Mouse (Mus musculus) embryonic fibroblast, embryonic 13.5 days (primary cell): ENCODE data around the gene Strn.

ENCODE experiments used
- CTCF ChIP-seq: IDR thresholded peaks from 2 replicates; pipeline ENCODE4 v1.5.1; 2011; ENCODE audit warnings: mild to moderate bottlenecking, control low read depth, low read length, moderate library complexity, borderline replicate concordance; ENCODE audit not compliant: insufficient read depth
- POLR2A ChIP-seq: IDR thresholded peaks from 2 replicates; pipeline ENCODE4 v1.6.1; 2011; ENCODE audit warnings: low read depth, mild to moderate bottlenecking, control low read depth, low read length, moderate library complexity

DNA sequence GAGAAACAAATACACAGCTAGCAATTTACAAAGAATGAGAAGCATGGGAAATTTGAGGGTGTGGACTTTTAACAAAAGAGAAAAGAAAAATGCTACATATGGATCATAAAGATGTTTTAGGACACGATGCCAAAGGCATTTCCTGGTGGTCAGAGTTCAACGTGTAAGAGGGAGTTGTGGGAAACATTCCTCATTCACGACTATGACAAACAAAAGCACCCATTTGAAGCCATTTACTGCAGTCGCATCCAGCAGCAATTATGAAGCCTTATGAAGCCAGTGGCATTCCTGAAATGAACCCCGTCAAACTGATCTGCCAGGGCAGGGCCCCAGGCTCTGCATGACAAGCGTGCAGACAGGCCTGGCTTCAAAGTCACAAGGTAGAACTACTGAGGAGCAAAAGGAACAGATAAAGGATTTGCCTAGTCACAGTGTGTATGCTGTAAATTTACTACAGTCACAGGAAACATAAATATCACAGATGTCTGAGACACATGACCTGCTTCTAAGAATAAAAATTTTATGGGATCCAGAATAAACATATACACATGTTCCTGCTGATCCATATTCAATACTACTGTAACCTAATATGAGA is 12.4 kb downstream of the Strn start:
- TF ChIP-seq CTCF (no peak), POLR2A (no peak)
